ENCODE assay signal across 8 mouse cellular contexts in genomic region chr17:5733400-5733799, GRCm38 (mm10).
DNase-seq lines count a peak whose midpoint lies in the region; ATAC-seq and TF ChIP-seq lines count a peak whose summit lies in the region.

No protein-coding gene starts in this region.

- no peaks in the 10 kb centered on the region for H3K36me3 ChIP-seq in kidney, adult 2 months (ENCODE audit: control insufficient read depth, insufficient read depth, low read length)
- H3K36me3 ChIP-seq in lung, postnatal 0 days (ENCODE audit: insufficient read depth, low read length) = no peaks in the 10 kb centered on the region
- H3K36me3 ChIP-seq in forebrain, embryonic 15.5 days = peaks cover 2% of the 10 kb centered on the region; the same call in 1 of the 2 replicates

- no peak overlapping the region for H3K4me3 ChIP-seq in cerebellum, adult 2 months (replicated peaks; ENCODE audit: insufficient read depth, low read depth, low read length)
- no peak overlapping the region for H3K4me3 ChIP-seq in kidney, adult 2 months (ENCODE audit: insufficient read depth, low read depth, low read length)
- H3K4me3 ChIP-seq in lung, postnatal 0 days (ENCODE audit: low read depth, low read length) = no peak overlapping the region
- no peak overlapping the region for H3K4me3 ChIP-seq in forebrain, embryonic 15.5 days

- TF ChIP-seq EP300 in lung, postnatal 0 days (IDR thresholded peaks at IDR 0.05) = no peak

- peak; percentile 69 for DNase-seq in layer of hippocampus, adult 11-12 months (ENCODE audit: low spot score)
- DNase-seq in layer of hippocampus, adult 9-10 months (ENCODE audit: low spot score) = no peak
- DNase-seq in NIH3T3 (ENCODE audit: low read depth) = peak; percentile 55
- DNase-seq in cerebellum, adult 2 months = peak; percentile 52 to 56
- peak; percentile 50 for DNase-seq in kidney, adult 2 months
- peak; percentile 59 for DNase-seq in lung, postnatal 0 days (ENCODE audit: low spot score)
- DNase-seq in spleen, postnatal 4 days (ENCODE audit: low spot score in 2 of 2) = peak; percentile 68 to 89

- H3K4me2 ChIP-seq in lung, postnatal 0 days (replicated peaks; ENCODE audit: low read depth, low read length) = no peak overlapping the region
- H3K4me2 ChIP-seq in forebrain, embryonic 15.5 days (replicated peaks) = no peak overlapping the region

- peak; percentile 62 for TF ChIP-seq CTCF in cerebellum, adult 2 months (IDR thresholded peaks at IDR 0.05; ENCODE audit: borderline replicate concordance, insufficient read depth, low read depth, low read length)
- TF ChIP-seq CTCF in kidney, adult 2 months (conservative IDR thresholded peaks at IDR 0.05; ENCODE audit: insufficient read depth, insufficient read length, low read depth, low read length) = peak; percentile 63
- TF ChIP-seq CTCF in lung, postnatal 0 days (IDR thresholded peaks at IDR 0.05) = peak; percentile 73

- no peaks in the 10 kb centered on the region for H3K9me3 ChIP-seq in lung, postnatal 0 days (ENCODE audit: low read length)
- H3K9me3 ChIP-seq in forebrain, embryonic 15.5 days = no peaks in the 10 kb centered on the region

- ATAC-seq in lung, postnatal 0 days = no peak; the same call in 1 of the 2 replicates
- no peak for ATAC-seq in forebrain, embryonic 15.5 days (replicated peaks)

- WGBS in cerebellum, adult 2 months = 35% methylated on average over 7 of the region's 7 CpGs
- WGBS in kidney, adult 2 months = 27% methylated on average over 7 of the region's 7 CpGs
- WGBS in lung, postnatal 0 days = 21% methylated on average over 7 of the region's 7 CpGs
- WGBS in forebrain, embryonic 15.5 days = 28% methylated on average over 7 of the region's 7 CpGs

- no peak overlapping the region for H3K27ac ChIP-seq in cerebellum, adult 2 months (ENCODE audit: insufficient read depth, low read length)
- no peak overlapping the region for H3K27ac ChIP-seq in kidney, adult 2 months (ENCODE audit: insufficient read depth, low read depth, low read length)
- H3K27ac ChIP-seq in lung, postnatal 0 days (ENCODE audit: low read length) = no peak overlapping the region
- H3K27ac ChIP-seq in forebrain, embryonic 15.5 days (replicated peaks) = no peak overlapping the region

- H3K4me1 ChIP-seq in cerebellum, adult 2 months (ENCODE audit: control insufficient read depth, insufficient read depth, low read length) = 0 out of 2 replicates have a peak, but pooled peaks cover 3% of the 10 kb centered on the region
- H3K4me1 ChIP-seq in kidney, adult 2 months (ENCODE audit: control insufficient read depth, insufficient read depth, low read length) = no peaks in the 10 kb centered on the region
- H3K4me1 ChIP-seq in lung, postnatal 0 days (ENCODE audit: insufficient read depth, low read depth, low read length) = no peaks in the 10 kb centered on the region
- H3K4me1 ChIP-seq in forebrain, embryonic 15.5 days = no peaks in the 10 kb centered on the region

- H3K9ac ChIP-seq in lung, postnatal 0 days (replicated peaks; ENCODE audit: low read depth) = no peak overlapping the region
- H3K9ac ChIP-seq in forebrain, embryonic 15.5 days (replicated peaks) = no peak overlapping the region

- TF ChIP-seq POLR2A in cerebellum, adult 2 months (IDR thresholded peaks at IDR 0.05; ENCODE audit: borderline replicate concordance, insufficient read depth, low read length) = no peak
- no peak for TF ChIP-seq POLR2A in kidney, adult 2 months (IDR thresholded peaks at IDR 0.05; ENCODE audit: low read depth, low read length)

- H3K27me3 ChIP-seq in cerebellum, adult 2 months (ENCODE audit: control insufficient read depth, insufficient read depth, low read length) = no peaks in the 10 kb centered on the region
- no peaks in the 10 kb centered on the region for H3K27me3 ChIP-seq in kidney, adult 2 months (replicated peaks; ENCODE audit: control insufficient read depth, insufficient read depth, low read length)
- no peaks in the 10 kb centered on the region for H3K27me3 ChIP-seq in lung, postnatal 0 days (replicated peaks; ENCODE audit: insufficient read depth, low read length)
- H3K27me3 ChIP-seq in forebrain, embryonic 15.5 days = no peaks in the 10 kb centered on the region
